20 mouse cellular contexts compared by ENCODE assay signal in the genomic region with DNA sequence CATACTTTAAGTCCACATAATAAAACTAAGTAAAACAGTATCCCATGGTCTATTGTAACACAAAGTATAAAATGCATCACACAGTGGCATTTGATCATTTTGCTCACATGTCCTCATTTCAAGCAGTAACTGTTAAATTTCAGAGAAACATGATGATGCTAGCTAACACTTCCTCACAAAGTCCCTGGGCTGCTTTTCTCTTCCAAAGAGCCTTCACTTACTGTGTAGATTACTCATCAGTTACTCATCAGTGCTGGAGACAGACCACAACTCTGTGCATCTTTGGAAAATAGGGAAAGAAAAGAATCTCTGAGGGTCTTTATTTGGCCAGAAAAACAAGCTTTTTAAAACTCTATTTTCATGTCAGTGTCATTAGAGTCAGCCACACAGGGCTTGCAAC.
"Had no signal": no experiment of that assay in that cellular context is flagged by ENCODE, and none has a peak within 500 bp of the region (broad histone marks: within the 10 kb centered on the region; RNA-seq: fewer than 3 reads in every experiment).

No protein-coding gene starts in this region.

- H3K4me3 ChIP-seq: layer of hippocampus, adult 2 months; left cerebral cortex, adult 2 months; liver, embryonic 13.5 days; midbrain, embryonic 13.5 days; neural tube, embryonic 12.5 days; neural tube, embryonic 15.5 days had no signal

- DNase-seq: kidney, adult 18-20 months; kidney, postnatal 25 days; layer of hippocampus, postnatal 36 days; liver, embryonic 13.5 days; lung, adult 2 months; lung, postnatal 14 days; lung, postnatal 4 days; right cerebral cortex, adult 18-20 months; right cerebral cortex, postnatal 14 days; right cerebral cortex, postnatal 4 days; thymus, adult 2 months; thymus, postnatal 14 days; thymus, postnatal 4 days had no signal

- H3K27me3 ChIP-seq: liver, embryonic 13.5 days; midbrain, embryonic 13.5 days; neural tube, embryonic 12.5 days; neural tube, embryonic 15.5 days had no signal

- H3K9me3 ChIP-seq: liver, embryonic 13.5 days; midbrain, embryonic 13.5 days; neural tube, embryonic 12.5 days; neural tube, embryonic 15.5 days had no signal

- H3K4me2 ChIP-seq: liver, embryonic 13.5 days; midbrain, embryonic 13.5 days; neural tube, embryonic 12.5 days; neural tube, embryonic 15.5 days had no signal

- H3K4me1 ChIP-seq: liver, embryonic 13.5 days; midbrain, embryonic 13.5 days; neural tube, embryonic 12.5 days; neural tube, embryonic 15.5 days had no signal

- H3K27ac ChIP-seq: kidney, postnatal 0 days; layer of hippocampus, adult 2 months; left cerebral cortex, adult 2 months; liver, embryonic 13.5 days; midbrain, embryonic 13.5 days; neural tube, embryonic 12.5 days; neural tube, embryonic 15.5 days; stomach, postnatal 0 days had no signal

- ATAC-seq: midbrain, embryonic 13.5 days had no signal

- H3K36me3 ChIP-seq: liver, embryonic 13.5 days; midbrain, embryonic 13.5 days; neural tube, embryonic 12.5 days; neural tube, embryonic 15.5 days had no signal

- H3K9ac ChIP-seq: liver, embryonic 13.5 days; midbrain, embryonic 13.5 days; neural tube, embryonic 12.5 days; neural tube, embryonic 15.5 days had no signal
